Mouse (Mus musculus): ENCODE measurements at regions not wholly inside any gene's neighbourhood (a gene's known extent, or its start where the extent isn't known, plus 50 kb on each side); places are given as distances from the start of the nearest gene placed in this dataset.

GRCm38 (mm10) chr9:51714326-51714725 lies 50.8 kb upstream of the Arhgap20 start:
- TF ChIP-seq CTCF (conservative IDR thresholded peaks at IDR 0.05; ENCODE audit: insufficient read depth, insufficient read length, low read depth, low read length) (no peak), POLR2A (IDR thresholded peaks at IDR 0.05; ENCODE audit: low read depth, low read length) (no peak)
- Histone ChIP-seq H3K27me3 (replicated peaks; ENCODE audit: control insufficient read depth, insufficient read depth, low read length) (no peaks in the 10 kb centered on the region), H3K27ac (ENCODE audit: insufficient read depth, low read depth, low read length) (no peak overlapping the region), H3K36me3 (ENCODE audit: control insufficient read depth, insufficient read depth, low read length) (no peaks in the 10 kb centered on the region), H3K4me1 (ENCODE audit: control insufficient read depth, insufficient read depth, low read length) (no peaks in the 10 kb centered on the region), H3K4me3 (ENCODE audit: insufficient read depth, low read depth, low read length) (no peak overlapping the region)
- no peak for DNase-seq
- WGBS, result 81% methylated on average over 3 of the region's 3 CpGs
